Mouse (Mus musculus): ENCODE results near the gene Atp5h. TPM values are rescaled to one million over a fixed set of nuclear protein-coding genes. Genes with fewer than 3 reads are reported as not detected.
"Not testable (repeated sequence)": the region's sequence is repeated elsewhere in the genome, so short reads cannot be mapped to it uniquely, and the experiment has no call there.

Atp5h gene
- polyA plus RNA-seq, 1 experiment from 2014 or later = 2,168 TPM

GRCm38 (mm10) chr11:115393721-115394325 is 25.9 kb downstream of the Atp5h start:
- 0 out of 2 replicates have a peak overlapping the region, but pooled peaks have one; percentile 5 for H3K9ac ChIP-seq
- H3K4me3 ChIP-seq = peak overlapping the region; percentile 34
- peaks cover 8% of the 10 kb centered on the region for H3K4me1 ChIP-seq (replicated peaks)
- peak overlapping the region; percentile 63 for H3K4me2 ChIP-seq
- no peak; the same call in 1 of the 2 replicates for ATAC-seq (replicated peaks; ENCODE audit: insufficient number of reproducible peaks, insufficient read depth, low FRiP score, low read depth)
- WGBS = 47% methylated on average over 34 of the region's 34 CpGs
- peaks cover 18% of the 10 kb centered on the region; the same call in 1 of the 2 replicates for H3K36me3 ChIP-seq
- H3K27me3 ChIP-seq = no peaks in the 10 kb centered on the region
- no peak overlapping the region for H3K27ac ChIP-seq
- no peaks in the 10 kb centered on the region for H3K9me3 ChIP-seq (replicated peaks)

GRCm38 (mm10) chr11:115391358-115391757 is 28.4 kb downstream of the Atp5h start:
- peaks cover 8% of the 10 kb centered on the region for H3K4me1 ChIP-seq (replicated peaks)
- no peaks in the 10 kb centered on the region for H3K9me3 ChIP-seq (replicated peaks)
- H3K4me2 ChIP-seq = no peak overlapping the region
- H3K4me3 ChIP-seq = no peak overlapping the region
- no peak for ATAC-seq (replicated peaks; ENCODE audit: insufficient number of reproducible peaks, insufficient read depth, low FRiP score, low read depth)
- H3K27ac ChIP-seq = no peak overlapping the region
- H3K27me3 ChIP-seq = no peaks in the 10 kb centered on the region
- peaks cover 18% of the 10 kb centered on the region; the same call in 1 of the 2 replicates for H3K36me3 ChIP-seq
- WGBS = 85% methylated on average over 7 of the region's 7 CpGs
- no peak overlapping the region for H3K9ac ChIP-seq

GRCm38 (mm10) chr11:115386859-115387258 is 32.9 kb downstream of the Atp5h start:
- not testable (repeated sequence) for H3K4me3 ChIP-seq; H3K9me3 ChIP-seq (replicated peaks); H3K9ac ChIP-seq; H3K36me3 ChIP-seq; ATAC-seq (replicated peaks; ENCODE audit: insufficient number of reproducible peaks, insufficient read depth, low FRiP score, low read depth); H3K27ac ChIP-seq; H3K27me3 ChIP-seq; H3K4me2 ChIP-seq
- H3K4me1 ChIP-seq (replicated peaks) = peaks cover 30% of the 10 kb centered on the region
- WGBS = 82% methylated on average over 3 of the region's 3 CpGs

- Histone ChIP-seq H3K27ac (peak overlapping the region; percentile 58; the same call in 1 of the 2 replicates), H3K36me3 (no peaks in the 10 kb centered on the region), H3K9ac (no peak overlapping the region; the same call in 1 of the 2 replicates), H3K4me1 (replicated peaks) (peaks cover 34% of the 10 kb centered on the region), H3K4me2 (peak overlapping the region; percentile 93; the same call in 1 of the 2 replicates), H3K27me3 (peaks cover 7% of the 10 kb centered on the region; the same call in 1 of the 2 replicates), H3K9me3 (replicated peaks) (no peaks in the 10 kb centered on the region), H3K4me3 (no peak overlapping the region)
- no peak for ATAC-seq (replicated peaks; ENCODE audit: insufficient number of reproducible peaks, insufficient read depth, low FRiP score, low read depth)
- WGBS = 64% methylated on average over 5 of the region's 5 CpGs
These were observed 35.2 kb downstream of the Atp5h start for GRCm38 (mm10) chr11:115384587-115384986.

GRCm38 (mm10) chr11:115383701-115384474 is 35.9 kb downstream of the Atp5h start:
- H3K36me3 ChIP-seq = no peaks in the 10 kb centered on the region
- peak overlapping the region; percentile 58 for H3K27ac ChIP-seq
- no peak for ATAC-seq (replicated peaks; ENCODE audit: insufficient number of reproducible peaks, insufficient read depth, low FRiP score, low read depth)
- no peaks in the 10 kb centered on the region for H3K9me3 ChIP-seq (replicated peaks)
- H3K4me2 ChIP-seq = peak overlapping the region; percentile 93
- WGBS = 47% methylated on average over 16 of the region's 16 CpGs
- H3K4me3 ChIP-seq = peak overlapping the region; percentile 80
- H3K9ac ChIP-seq = peak overlapping the region; percentile 19; the same call in 1 of the 2 replicates
- H3K4me1 ChIP-seq (replicated peaks) = peaks cover 34% of the 10 kb centered on the region
- peaks cover 7% of the 10 kb centered on the region; the same call in 1 of the 2 replicates for H3K27me3 ChIP-seq

- Histone ChIP-seq H3K9ac (peak overlapping the region; percentile 82; the same call in 1 of the 2 replicates), H3K27me3 (peaks cover 7% of the 10 kb centered on the region; the same call in 1 of the 2 replicates), H3K4me3 (peak overlapping the region; percentile 80), H3K9me3 (replicated peaks) (no peaks in the 10 kb centered on the region), H3K4me2 (peak overlapping the region; percentile 93), H3K4me1 (replicated peaks) (peaks cover 34% of the 10 kb centered on the region), H3K36me3 (no peaks in the 10 kb centered on the region), H3K27ac (0 out of 2 replicates have a peak overlapping the region, but pooled peaks have one; percentile 58)
- 23% methylated on average over 5 of the region's 5 CpGs for WGBS
- ATAC-seq (replicated peaks; ENCODE audit: insufficient number of reproducible peaks, insufficient read depth, low FRiP score, low read depth) = no peak
These were observed 36.9 kb downstream of the Atp5h start for GRCm38 (mm10) chr11:115382891-115383290.

- H3K9ac ChIP-seq = peak within 1 kb of the TSS; percentile 82
- no peaks in the 10 kb centered on the region for H3K36me3 ChIP-seq
- H3K9me3 ChIP-seq (replicated peaks) = no peaks in the 10 kb centered on the region
- ATAC-seq (replicated peaks; ENCODE audit: insufficient number of reproducible peaks, insufficient read depth, low FRiP score, low read depth) = peak; percentile 90
- peak within 1 kb of the TSS; percentile 80 for H3K4me3 ChIP-seq
- peaks cover 7% of the 10 kb centered on the region; the same call in 1 of the 2 replicates for H3K27me3 ChIP-seq
- WGBS = under 1% methylated on average over 76 of the region's 76 CpGs
- H3K27ac ChIP-seq = peak within 1 kb of the TSS; percentile 83
- H3K4me2 ChIP-seq = peak within 1 kb of the TSS; percentile 93
- H3K4me1 ChIP-seq (replicated peaks) = peaks cover 34% of the 10 kb centered on the region
These were observed 37.8 kb downstream of the Atp5h start, which contains the start of gene Cdr2l for GRCm38 (mm10) chr11:115381743-115382539. Cdr2l (plus strand) TSS chr11:115381916.

- H3K4me3 ChIP-seq = peak overlapping the region; percentile 80
- H3K9me3 ChIP-seq (replicated peaks) = no peaks in the 10 kb centered on the region
- H3K27ac ChIP-seq = peak overlapping the region; percentile 69
- no peak for ATAC-seq (replicated peaks; ENCODE audit: insufficient number of reproducible peaks, insufficient read depth, low FRiP score, low read depth)
- peak overlapping the region; percentile 93 for H3K4me2 ChIP-seq
- H3K9ac ChIP-seq = 0 out of 2 replicates have a peak overlapping the region, but pooled peaks have one; percentile 22
- H3K36me3 ChIP-seq = no peaks in the 10 kb centered on the region
- WGBS = 15% methylated on average over 9 of the region's 9 CpGs
- peaks cover 7% of the 10 kb centered on the region; the same call in 1 of the 2 replicates for H3K27me3 ChIP-seq
- H3K4me1 ChIP-seq (replicated peaks) = peaks cover 34% of the 10 kb centered on the region
These were observed 38.5 kb downstream of the Atp5h start for GRCm38 (mm10) chr11:115381276-115381675.

- H3K9ac ChIP-seq = no peak overlapping the region
- no peak overlapping the region for H3K4me2 ChIP-seq
- H3K36me3 ChIP-seq = no peaks in the 10 kb centered on the region
- H3K27me3 ChIP-seq = peaks cover 19% of the 10 kb centered on the region
- H3K27ac ChIP-seq = no peak overlapping the region
- H3K4me3 ChIP-seq = no peak overlapping the region
- WGBS = 82% methylated on average over 7 of the region's 7 CpGs
- no peaks in the 10 kb centered on the region for H3K9me3 ChIP-seq (replicated peaks)
- peaks cover 28% of the 10 kb centered on the region for H3K4me1 ChIP-seq (replicated peaks)
- no peak for ATAC-seq (replicated peaks; ENCODE audit: insufficient number of reproducible peaks, insufficient read depth, low FRiP score, low read depth)
These were observed 41.9 kb downstream of the Atp5h start for GRCm38 (mm10) chr11:115377854-115378253.

- 81% methylated on average over 4 of the region's 4 CpGs for WGBS
- H3K36me3 ChIP-seq = no peaks in the 10 kb centered on the region
- H3K9ac ChIP-seq = no peak overlapping the region
- H3K9me3 ChIP-seq (replicated peaks) = no peaks in the 10 kb centered on the region
- peaks cover 22% of the 10 kb centered on the region for H3K27me3 ChIP-seq
- no peak overlapping the region for H3K27ac ChIP-seq
- ATAC-seq (replicated peaks; ENCODE audit: insufficient number of reproducible peaks, insufficient read depth, low FRiP score, low read depth) = no peak
- no peak overlapping the region for H3K4me2 ChIP-seq
- H3K4me1 ChIP-seq (replicated peaks) = peaks cover 22% of the 10 kb centered on the region
- H3K4me3 ChIP-seq = no peak overlapping the region
These were observed 42.5 kb downstream of the Atp5h start for GRCm38 (mm10) chr11:115377254-115377653.
